Mouse (Mus musculus): Measurements from ENCODE around the gene Crhr1.

DNA sequence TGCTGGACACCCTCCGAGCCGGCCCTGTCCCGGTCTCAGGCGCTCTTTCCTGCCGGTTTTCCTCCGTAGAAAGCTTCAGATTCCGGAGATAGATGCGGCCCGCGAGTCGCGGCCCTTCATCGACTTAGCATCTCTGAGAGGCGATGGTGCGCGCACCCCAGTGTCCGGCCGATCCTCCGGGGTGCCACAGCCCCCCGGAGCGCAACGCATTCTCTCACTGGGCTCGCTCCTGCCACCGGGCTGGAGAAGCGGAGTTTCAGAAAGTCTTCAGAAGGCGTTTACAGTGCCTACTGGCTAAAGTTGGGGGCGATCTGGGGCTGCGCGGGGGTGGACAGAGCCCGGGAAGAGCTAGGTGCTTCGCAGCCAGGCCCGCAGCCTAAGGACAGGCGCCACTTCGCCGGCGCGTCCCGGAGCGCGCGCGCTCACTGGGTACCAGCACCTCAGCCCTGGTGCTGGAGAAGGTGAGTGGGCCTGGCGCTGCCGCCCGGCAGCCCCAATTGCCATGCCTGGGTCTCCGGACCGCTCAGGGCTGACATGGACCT, 858 bp downstream of the Crhr1 start:
- no peak for TF ChIP-seq POLR2A (IDR thresholded peaks at IDR 0.05; ENCODE audit: borderline replicate concordance, insufficient read depth, low read length)
- TF ChIP-seq CTCF (IDR thresholded peaks at IDR 0.05; ENCODE audit: borderline replicate concordance, insufficient read depth, low read depth, low read length) = no peak

All from cerebellum, adult 2 months (tissue).